Mouse (Mus musculus) limb, embryonic 13.5 days (tissue): Measurements from ENCODE around the gene Cdk5rap3. TPM values are rescaled to one million over a fixed set of nuclear protein-coding genes. Genes with fewer than 3 reads are reported as not detected.
A peak's percentile ranks its signal among the peaks of the same experiment; 100 is the strongest.

Experiments used
- ATAC-seq: fragments of 200-750 bp; cut with Nextera tagmentation; 2 replicates; pipeline ENCODE4 v1.8.0; 2017; ENCODE audit warnings: low read depth, moderate number of reproducible peaks, moderate TSS enrichment; ENCODE audit not compliant: low FRiP score
- H3K27ac ChIP-seq: fragments of 300-500 bp; sonication (generic); 2 replicates; pipeline ENCODE4 v1.5.1; 2015; ENCODE audit warnings: inconsistent platforms, mild to moderate bottlenecking, moderate library complexity
- H3K27me3 ChIP-seq: fragments of 300-500 bp; sonication (generic); 2 replicates; pipeline ENCODE4 v1.6.1; 2015; ENCODE audit warnings: mild to moderate bottlenecking, inconsistent platforms
- H3K36me3 ChIP-seq: fragments of 300-500 bp; sonication (generic); 2 replicates; pipeline ENCODE4 v1.6.1; 2015; ENCODE audit warnings: inconsistent platforms, mild to moderate bottlenecking, moderate library complexity
- H3K4me1 ChIP-seq: fragments of 300-500 bp; sonication (generic); 2 replicates; pipeline ENCODE4 v1.6.1; 2015; ENCODE audit warnings: inconsistent platforms
- H3K4me2 ChIP-seq: fragments of 300-500 bp; sonication (generic); replicated peaks from 2 replicates; pipeline ENCODE4 v1.6.1; 2015; ENCODE audit warnings: inconsistent platforms, mild to moderate bottlenecking, moderate library complexity
- H3K4me3 ChIP-seq: fragments of 300-500 bp; sonication (generic); 2 replicates; pipeline ENCODE4 v1.5.1; 2015; ENCODE audit warnings: moderate library complexity, mild to moderate bottlenecking, inconsistent platforms
- H3K9ac ChIP-seq: fragments of 300-500 bp; sonication (generic); 2 replicates; pipeline ENCODE4 v1.6.1; 2015; ENCODE audit warnings: mild to moderate bottlenecking, inconsistent platforms
- H3K9me3 ChIP-seq: fragments of 300-500 bp; sonication (generic); 2 replicates; pipeline ENCODE4 v1.6.1; 2016; ENCODE audit warnings: inconsistent platforms
- WGBS: fragments of 180-500 bp; shearing (Covaris S2); methylation state at CpG from one replicate; pipeline ENCODE4 v1.1.7; 2015; 5-methylcytosine and 5-hydroxymethylcytosine counted together
- polyA plus RNA-seq: library from polyadenylated mRNA; unstranded; fragments of >200 nt; fragmentation: Nextera tagmentation; extraction: Ambion mirVana; gene quantifications from 2 replicates; pipeline ENCODE4 v1.2.1, GENCODE M21; 2015

Cdk5rap3 gene
- polyA plus RNA-seq, 1 experiment from 2014 or later: 87.0 TPM

DNA sequence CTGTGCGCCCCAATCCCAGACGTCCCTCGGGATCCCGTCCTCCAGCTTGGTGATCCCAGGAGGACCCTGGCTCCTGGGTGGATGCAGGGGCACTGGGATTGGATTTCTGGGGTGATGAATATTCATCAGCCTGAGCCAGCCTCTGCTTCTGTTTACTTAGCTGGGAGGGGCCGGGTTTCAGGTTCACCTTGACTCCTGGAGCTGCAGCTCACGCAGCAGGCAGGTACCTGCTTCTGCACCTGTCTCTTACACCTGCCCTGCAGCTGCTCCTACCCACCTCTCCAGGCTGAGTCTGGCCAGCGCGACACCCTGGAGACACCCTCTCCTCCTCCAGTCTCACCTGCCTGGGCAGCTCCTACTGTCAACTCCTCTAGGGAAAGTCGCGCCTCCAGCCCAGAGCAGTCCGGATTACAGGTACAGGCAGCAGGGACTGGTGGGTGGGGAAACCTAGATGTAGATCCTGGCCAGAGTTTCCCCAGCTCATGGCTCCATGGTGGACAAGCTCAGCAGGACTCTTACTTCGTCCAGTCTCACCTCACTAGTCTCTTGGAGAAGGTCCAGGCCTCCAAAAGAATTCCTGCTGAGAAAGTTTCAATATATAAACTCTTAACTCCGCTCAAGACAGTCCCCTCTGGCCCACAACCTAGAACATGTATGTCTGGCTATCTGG lies 12.9 kb upstream of the Cdk5rap3 start:
- 0 out of 2 replicates have a peak, but pooled peaks have one; percentile 28 for ATAC-seq
- no peaks in the 10 kb centered on the region for H3K9me3 ChIP-seq

DNA sequence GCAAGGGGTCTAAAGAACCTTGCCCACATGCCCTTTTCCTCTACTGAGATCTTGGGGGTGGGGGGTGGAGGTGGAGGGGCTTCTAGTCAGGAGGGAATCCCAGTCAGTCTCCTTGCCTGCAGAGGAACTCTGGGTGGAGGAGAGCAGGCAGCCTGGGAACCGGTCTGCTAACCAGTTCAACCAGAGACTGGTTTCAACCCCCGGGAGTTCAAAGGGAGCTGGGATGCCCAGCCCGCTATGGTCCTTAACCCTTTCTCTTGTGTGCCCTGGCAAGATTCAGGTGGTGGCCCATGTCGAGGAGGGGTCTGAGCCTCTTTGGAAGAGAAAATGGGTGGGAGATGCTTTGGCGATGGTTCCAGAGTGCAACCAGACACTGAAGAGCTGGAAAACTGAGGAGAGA lies 12.4 kb upstream of the Cdk5rap3 start:
- Histone ChIP-seq H3K9me3 (no peaks in the 10 kb centered on the region), H3K27ac (no peak overlapping the region), H3K4me3 (no peak overlapping the region), H3K36me3 (no peaks in the 10 kb centered on the region), H3K9ac (no peak overlapping the region), H3K4me2 (0 out of 2 replicates have a peak overlapping the region, but pooled peaks have one; percentile 9), H3K4me1 (peaks cover 19% of the 10 kb centered on the region), H3K27me3 (peaks cover 30% of the 10 kb centered on the region)
- WGBS: 3% methylated on average over 5 of the region's 5 CpGs
- ATAC-seq: no peak

More for the DNA sequence above, 12.9 kb upstream of the Cdk5rap3 start:
- Histone ChIP-seq H3K4me1 (peaks cover 19% of the 10 kb centered on the region), H3K27me3 (peaks cover 30% of the 10 kb centered on the region), H3K36me3 (no peaks in the 10 kb centered on the region), H3K4me2 (0 out of 2 replicates have a peak overlapping the region, but pooled peaks have one; percentile 9), H3K27ac (no peak overlapping the region), H3K9ac (no peak overlapping the region; the same call in 1 of the 2 replicates), H3K4me3 (no peak overlapping the region)
- 11% methylated on average over 13 of the region's 13 CpGs for WGBS

DNA sequence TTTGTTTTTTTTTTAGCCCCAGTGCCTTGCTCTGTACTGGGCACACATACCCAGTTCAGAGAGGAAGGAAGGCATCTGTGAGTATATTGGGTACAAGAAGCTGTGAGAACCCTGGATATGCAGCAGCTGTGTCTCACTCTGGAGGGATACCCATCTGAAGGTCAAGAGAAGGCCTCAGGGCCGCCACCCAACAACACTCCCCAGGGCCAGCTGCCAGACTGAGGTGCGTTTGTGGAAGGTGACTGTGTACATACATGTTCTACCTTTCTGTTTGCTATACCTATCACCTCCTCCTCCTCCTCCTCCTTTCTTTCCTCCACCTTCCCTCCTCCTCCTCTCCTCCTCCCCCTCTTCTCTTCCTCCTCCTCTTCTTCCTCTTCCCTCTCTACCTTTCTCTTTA lies 11.8 kb upstream of the Cdk5rap3 start, which contains the start of gene Prr15l:
Gene Prr15l, plus strand, starts transcription at position 17 of the 400 bp plus-strand sequence.
- Histone ChIP-seq H3K9me3 (no peaks in the 10 kb centered on the region), H3K27ac (no peak within 1 kb of the TSS), H3K36me3 (no peaks in the 10 kb centered on the region), H3K9ac (no peak within 1 kb of the TSS), H3K4me1 (peaks cover 19% of the 10 kb centered on the region), H3K4me2 (0 out of 2 replicates have a peak within 1 kb of the TSS, but pooled peaks have one; percentile 9), H3K27me3 (peaks cover 30% of the 10 kb centered on the region), H3K4me3 (no peak within 1 kb of the TSS)
- WGBS: 49% methylated on average over 2 of the region's 2 CpGs
- no peak for ATAC-seq

DNA sequence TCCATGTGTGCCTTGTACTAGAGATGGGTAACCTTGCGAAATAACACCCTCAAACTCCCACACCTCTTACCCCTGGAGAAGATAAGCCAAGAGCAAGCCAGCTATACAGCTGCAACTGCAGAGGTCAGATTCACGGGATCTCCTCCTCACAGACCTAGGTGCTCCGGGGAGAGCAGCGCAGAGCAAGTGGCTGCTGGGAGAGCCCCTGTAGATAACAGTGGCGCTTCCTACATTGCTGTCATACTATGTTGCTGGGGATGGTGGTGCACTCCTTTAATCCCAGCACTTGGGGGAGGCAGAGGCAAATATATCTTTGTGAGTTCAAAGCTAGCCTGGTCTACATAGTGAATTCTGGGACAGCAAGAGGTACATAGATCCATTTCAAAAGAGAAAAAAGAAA lies 10.3 kb upstream of the Cdk5rap3 start:
- Histone ChIP-seq H3K36me3 (no peaks in the 10 kb centered on the region), H3K9ac (no peak overlapping the region), H3K9me3 (no peaks in the 10 kb centered on the region), H3K4me3 (no peak overlapping the region), H3K4me1 (peaks cover 14% of the 10 kb centered on the region), H3K27ac (no peak overlapping the region), H3K4me2 (no peak overlapping the region), H3K27me3 (peaks cover 30% of the 10 kb centered on the region)
- no peak for ATAC-seq
- WGBS: 86% methylated on average over 5 of the region's 5 CpGs

DNA sequence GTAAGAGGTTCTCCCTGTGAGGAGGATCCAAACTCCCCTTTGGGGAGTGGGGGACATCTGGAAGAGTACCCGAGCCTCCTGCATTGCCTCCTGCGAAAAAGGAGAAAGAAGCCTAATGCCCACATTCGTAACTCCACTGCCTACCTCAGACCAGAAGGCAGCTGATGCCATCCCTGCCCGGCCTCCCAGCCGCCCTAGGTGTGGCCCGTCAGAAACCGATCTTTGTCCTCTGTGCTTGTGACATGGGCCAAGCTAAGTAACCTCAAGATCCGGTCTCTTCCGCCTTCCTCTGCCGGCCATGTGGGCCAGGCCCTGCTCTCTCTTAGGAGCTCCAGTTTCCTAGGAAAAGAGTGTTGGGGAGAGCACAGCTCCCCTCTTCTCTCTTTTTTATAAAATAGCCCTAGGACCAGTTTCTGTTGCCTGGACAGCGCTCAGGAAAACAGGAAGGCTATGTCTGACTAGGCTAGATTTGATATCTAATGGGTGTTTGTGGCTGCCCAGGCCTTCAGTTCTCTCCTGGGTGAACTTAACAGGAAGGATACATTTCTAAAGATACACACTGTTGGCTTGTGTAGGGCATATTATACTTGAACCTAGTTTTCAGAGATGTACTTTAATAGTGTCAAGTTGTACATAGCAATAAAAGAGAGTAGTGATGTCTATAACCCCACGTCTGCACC lies 9.3 kb upstream of the Cdk5rap3 start:
- no peaks in the 10 kb centered on the region for H3K36me3 ChIP-seq
- peaks cover 30% of the 10 kb centered on the region for H3K27me3 ChIP-seq
- no peak overlapping the region for H3K4me2 ChIP-seq
- no peak overlapping the region for H3K9ac ChIP-seq
- no peak overlapping the region for H3K27ac ChIP-seq
- H3K9me3 ChIP-seq: no peaks in the 10 kb centered on the region
- ATAC-seq: no peak
- WGBS: 81% methylated on average over 12 of the region's 12 CpGs
- no peak overlapping the region for H3K4me3 ChIP-seq
- H3K4me1 ChIP-seq: peaks cover 12% of the 10 kb centered on the region; the same call in 1 of the 2 replicates

DNA sequence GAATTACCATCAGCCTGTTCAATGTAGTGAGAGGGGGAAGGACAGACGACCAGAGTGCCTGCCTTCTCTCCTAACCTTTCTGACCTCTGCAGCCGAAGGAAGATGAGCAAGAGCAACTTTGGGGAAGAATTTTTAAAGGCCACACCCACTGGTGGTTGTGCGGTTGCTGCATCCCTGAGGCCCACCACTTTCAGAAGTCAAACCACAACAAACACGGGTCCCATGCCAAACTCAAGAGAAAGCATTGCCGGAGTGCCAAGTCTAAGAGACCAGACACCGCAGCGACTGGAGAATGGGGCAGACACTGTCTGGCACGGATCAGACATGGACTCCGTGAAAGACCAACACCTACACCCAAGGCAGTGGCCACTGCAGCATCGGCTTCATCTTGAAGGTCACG lies 8.6 kb upstream of the Cdk5rap3 start:
- ATAC-seq: no peak
- H3K27ac ChIP-seq: no peak overlapping the region
- peaks cover 28% of the 10 kb centered on the region for H3K27me3 ChIP-seq
- H3K4me2 ChIP-seq: no peak overlapping the region
- H3K9ac ChIP-seq: no peak overlapping the region
- WGBS: 79% methylated on average over 11 of the region's 11 CpGs
- H3K9me3 ChIP-seq: no peaks in the 10 kb centered on the region
- H3K36me3 ChIP-seq: no peaks in the 10 kb centered on the region
- peaks cover 12% of the 10 kb centered on the region; the same call in 1 of the 2 replicates for H3K4me1 ChIP-seq
- H3K4me3 ChIP-seq: no peak overlapping the region

DNA sequence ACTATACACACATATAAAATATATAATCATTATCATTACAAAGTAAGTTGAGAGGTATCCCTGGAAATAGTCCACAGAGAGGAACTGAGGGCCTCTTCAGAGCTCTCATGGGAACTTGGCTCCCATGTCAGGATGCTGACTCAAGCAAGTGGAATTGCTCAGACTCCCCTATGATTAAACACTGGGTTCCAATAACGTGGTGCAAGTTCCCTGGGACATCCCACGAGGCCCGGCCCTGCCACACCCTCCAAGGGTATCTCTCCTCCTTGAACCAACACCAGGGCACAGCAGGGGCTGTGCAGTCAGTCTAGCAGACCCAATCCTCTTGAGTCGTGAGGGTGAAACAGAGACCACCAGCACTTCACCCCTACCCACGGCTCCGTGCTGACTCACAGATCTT lies 2.7 kb upstream of the Cdk5rap3 start:
- Histone ChIP-seq H3K27me3 (peaks cover 2% of the 10 kb centered on the region), H3K4me1 (peaks cover 12% of the 10 kb centered on the region), H3K4me3 (no peak overlapping the region), H3K9ac (no peak overlapping the region), H3K27ac (no peak overlapping the region), H3K9me3 (no peaks in the 10 kb centered on the region), H3K4me2 (no peak overlapping the region), H3K36me3 (no peaks in the 10 kb centered on the region)
- 45% methylated on average over 6 of the region's 6 CpGs for WGBS
- no peak for ATAC-seq

DNA sequence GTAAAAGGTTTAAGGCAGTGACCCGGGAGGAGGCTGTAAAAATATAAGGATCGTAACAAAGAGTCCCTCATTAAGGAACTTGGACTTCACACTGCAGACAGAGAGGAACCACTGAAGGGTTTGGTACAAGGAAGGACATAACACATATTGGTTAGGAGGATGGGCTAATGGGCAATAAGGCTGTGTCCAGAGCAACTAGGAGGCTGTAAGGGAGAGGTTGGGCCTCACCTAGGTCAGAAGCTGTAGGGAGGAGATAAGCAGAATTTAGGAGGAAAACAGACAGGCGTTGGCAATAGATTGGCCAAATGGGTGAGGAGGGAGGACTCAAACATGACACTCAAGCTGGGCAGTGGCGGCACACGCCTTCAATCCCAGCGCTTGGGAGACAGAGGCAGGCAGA lies 1.1 kb upstream of the Cdk5rap3 start:
- Histone ChIP-seq H3K9ac (no peak overlapping the region), H3K4me1 (peaks cover 12% of the 10 kb centered on the region), H3K27me3 (peaks cover 2% of the 10 kb centered on the region), H3K9me3 (no peaks in the 10 kb centered on the region), H3K36me3 (peaks cover under 1% of the 10 kb centered on the region; the same call in 1 of the 2 replicates), H3K4me3 (no peak overlapping the region; the same call in 1 of the 2 replicates), H3K27ac (no peak overlapping the region), H3K4me2 (no peak overlapping the region)
- WGBS: 78% methylated on average over 6 of the region's 6 CpGs
- no peak for ATAC-seq

DNA sequence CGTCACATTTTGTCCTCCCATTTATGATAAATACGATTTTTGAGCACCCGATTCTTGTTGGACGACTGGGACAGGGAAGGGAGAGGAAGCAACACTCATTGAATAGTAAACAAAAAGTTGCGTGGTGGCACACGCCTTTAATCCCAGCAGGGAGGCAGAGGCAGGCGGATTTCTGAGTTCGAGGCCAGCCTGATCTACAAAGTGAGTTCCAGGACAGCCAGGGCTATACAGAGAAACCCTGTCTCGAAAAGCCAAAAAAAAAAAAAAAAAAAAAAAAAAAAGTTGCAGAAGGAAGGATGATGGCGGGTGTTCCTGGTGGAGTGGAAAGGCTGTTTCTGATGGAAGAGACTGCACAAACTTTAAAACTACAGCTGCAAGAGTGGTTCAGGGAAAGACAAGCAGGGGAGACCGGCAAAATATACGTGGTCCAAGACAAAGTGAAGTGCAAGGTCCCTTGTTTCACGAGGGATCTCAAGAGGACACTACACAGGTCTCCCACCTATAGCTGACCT lies 645 bp upstream of the Cdk5rap3 start:
- Histone ChIP-seq H3K4me3 (peak overlapping the region; percentile 35), H3K36me3 (peaks cover 5% of the 10 kb centered on the region), H3K27me3 (peaks cover 2% of the 10 kb centered on the region), H3K9ac (no peak overlapping the region), H3K9me3 (no peaks in the 10 kb centered on the region), H3K4me2 (peak overlapping the region; percentile 90), H3K27ac (no peak overlapping the region), H3K4me1 (peaks cover 12% of the 10 kb centered on the region)
- no peak for ATAC-seq
- WGBS: 35% methylated on average over 13 of the region's 13 CpGs

DNA sequence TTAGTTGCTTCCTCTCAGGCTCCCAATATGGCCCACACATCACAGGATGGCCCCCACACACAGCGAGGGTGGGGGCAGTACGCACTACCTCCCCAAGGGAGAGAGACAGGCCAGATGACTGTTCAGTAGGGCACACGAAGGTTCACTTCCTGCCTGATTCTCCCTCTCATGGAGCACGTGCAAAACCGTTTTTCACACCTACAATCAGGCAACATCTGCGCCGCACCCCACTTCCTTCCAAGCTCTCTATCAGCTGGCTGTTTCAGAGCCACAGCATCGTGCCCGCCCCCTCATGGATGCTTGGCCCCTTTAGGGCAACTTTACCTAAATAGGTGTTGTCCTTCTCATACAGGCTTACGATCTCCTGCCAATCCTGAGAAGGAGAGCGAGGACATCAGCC lies 3.6 kb downstream of the Cdk5rap3 start:
- WGBS: 81% methylated on average over 11 of the region's 11 CpGs
- no peak overlapping the region for H3K9ac ChIP-seq

DNA sequence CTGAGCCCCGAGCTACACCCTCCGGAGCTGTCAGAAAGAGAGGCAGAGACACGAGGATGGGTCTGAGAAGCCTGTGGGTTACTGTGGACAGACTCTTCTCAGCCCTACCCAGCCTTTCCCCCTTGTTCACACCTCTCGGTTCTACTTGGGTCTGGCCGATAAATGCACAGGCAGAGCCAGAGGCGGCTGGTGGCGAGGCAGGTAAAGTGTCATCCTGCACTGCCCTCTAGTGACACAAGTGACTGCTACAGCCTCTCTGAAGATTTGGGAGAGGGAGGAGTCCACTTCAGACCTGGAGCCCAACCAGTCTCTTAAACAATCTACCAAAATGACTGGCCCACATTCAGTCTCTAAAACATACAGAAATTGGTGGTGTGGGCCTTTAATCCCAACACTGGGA lies 6.3 kb downstream of the Cdk5rap3 start:
- Histone ChIP-seq H3K4me1 (peaks cover 8% of the 10 kb centered on the region), H3K9me3 (no peaks in the 10 kb centered on the region), H3K4me3 (no peak overlapping the region), H3K27ac (no peak overlapping the region), H3K36me3 (peaks cover 55% of the 10 kb centered on the region), H3K9ac (no peak overlapping the region), H3K27me3 (no peaks in the 10 kb centered on the region), H3K4me2 (no peak overlapping the region)
- WGBS: 32% methylated on average over 7 of the region's 7 CpGs
- ATAC-seq: peak; percentile 38; the same call in 1 of the 2 replicates

More for the DNA sequence above, 3.6 kb downstream of the Cdk5rap3 start:
- H3K9me3 ChIP-seq: no peaks in the 10 kb centered on the region
- H3K4me2 ChIP-seq: no peak overlapping the region
- peaks cover 12% of the 10 kb centered on the region for H3K4me1 ChIP-seq
- H3K36me3 ChIP-seq: peaks cover 37% of the 10 kb centered on the region
- H3K4me3 ChIP-seq: no peak overlapping the region
- no peak overlapping the region for H3K27ac ChIP-seq
- no peak for ATAC-seq
- H3K27me3 ChIP-seq: no peaks in the 10 kb centered on the region

DNA sequence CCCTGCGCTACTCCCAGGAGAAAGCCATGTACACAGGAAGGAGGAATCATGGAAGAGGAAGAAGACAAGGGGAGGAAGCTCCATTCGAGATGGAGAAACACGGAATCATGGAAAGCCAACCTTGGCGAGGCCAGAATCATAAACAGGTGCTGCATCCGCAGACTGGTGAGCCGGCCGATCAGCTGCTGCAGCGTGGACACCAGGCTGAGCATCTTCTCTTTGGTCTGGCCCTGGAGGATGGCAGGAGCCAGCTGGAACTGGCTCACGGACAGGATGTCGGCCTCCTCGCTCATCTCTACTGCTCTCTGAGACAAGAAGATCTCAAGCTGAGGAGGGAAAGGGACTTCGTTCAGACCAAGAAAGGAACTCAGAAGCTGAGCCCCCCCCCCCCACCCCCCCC lies 7.7 kb downstream of the Cdk5rap3 start:
- 91% methylated on average over 12 of the region's 12 CpGs for WGBS

More for the DNA sequence above, 7.7 kb downstream of the Cdk5rap3 start:
- 0 out of 2 replicates have a peak, but pooled peaks cover under 1% of the 10 kb centered on the region for H3K27me3 ChIP-seq
- no peak for ATAC-seq
- H3K27ac ChIP-seq: no peak overlapping the region
- H3K9ac ChIP-seq: no peak overlapping the region
- no peak overlapping the region for H3K4me2 ChIP-seq
- peaks cover 3% of the 10 kb centered on the region; the same call in 1 of the 2 replicates for H3K4me1 ChIP-seq
- H3K9me3 ChIP-seq: no peaks in the 10 kb centered on the region
- no peak overlapping the region for H3K4me3 ChIP-seq
- H3K36me3 ChIP-seq: peaks cover 55% of the 10 kb centered on the region
